Mouse (Mus musculus) embryonic fibroblast, embryonic 13.5 days (primary cell): ENCODE data around the gene Slc5a10. TPM values are rescaled to one million over a fixed set of nuclear protein-coding genes. Genes with fewer than 3 reads are reported as not detected.

Source experiments
- H3K27ac ChIP-seq: 2 replicates; pipeline ENCODE4 v1.5.1; 2012; ENCODE audit warnings: low read length, control low read depth, inconsistent platforms; ENCODE audit not compliant: insufficient read depth
- H3K4me1 ChIP-seq: 2 replicates; pipeline ENCODE4 v1.6.1; 2011; ENCODE audit warnings: low read length; ENCODE audit not compliant: control insufficient read depth, insufficient read depth
- H3K4me3 ChIP-seq: 2 replicates; pipeline ENCODE4 v1.5.1; 2011; ENCODE audit warnings: mild to moderate bottlenecking, control low read depth, low read length; ENCODE audit not compliant: insufficient read depth
- CTCF ChIP-seq: IDR thresholded peaks from 2 replicates; pipeline ENCODE4 v1.5.1; 2011; ENCODE audit warnings: mild to moderate bottlenecking, control low read depth, low read length, moderate library complexity, borderline replicate concordance; ENCODE audit not compliant: insufficient read depth
- POLR2A ChIP-seq: IDR thresholded peaks from 2 replicates; pipeline ENCODE4 v1.6.1; 2011; ENCODE audit warnings: low read depth, mild to moderate bottlenecking, control low read depth, low read length, moderate library complexity
- polyA plus RNA-seq: library from polyadenylated mRNA; stranded (reverse); fragments of >200 nt; gene quantifications from 2 replicates; pipeline ENCODE4 v1.2.4, GENCODE M21; 2011; ENCODE audit warnings: low read depth; ENCODE audit not compliant: missing spikeins, insufficient read length

The Slc5a10 gene
- polyA plus RNA-seq, 1 experiment: not detected

- no peak for TF ChIP-seq CTCF
- TF ChIP-seq POLR2A: no peak
- Histone ChIP-seq H3K4me1 (no peaks in the 10 kb centered on the region), H3K27ac (no peak overlapping the region), H3K4me3 (no peak overlapping the region)
Observed at GRCm38 (mm10) chr11:61737290-61737689, 16.7 kb upstream of the Slc5a10 start.

GRCm38 (mm10) chr11:61732672-61733071 lies 12.0 kb upstream of the Slc5a10 start:
- TF ChIP-seq POLR2A (no peak), CTCF (no peak)
- Histone ChIP-seq H3K4me3 (no peak overlapping the region), H3K4me1 (no peaks in the 10 kb centered on the region), H3K27ac (no peak overlapping the region)

GRCm38 (mm10) chr11:61728037-61728436 lies 7.4 kb upstream of the Slc5a10 start:
- Histone ChIP-seq H3K27ac (no peak overlapping the region), H3K4me1 (no peaks in the 10 kb centered on the region), H3K4me3 (no peak overlapping the region)
- TF ChIP-seq CTCF: no peak

GRCm38 (mm10) chr11:61722077-61722476 lies 1.5 kb upstream of the Slc5a10 start:
- Histone ChIP-seq H3K4me3 (no peak overlapping the region), H3K27ac (no peak overlapping the region), H3K4me1 (no peaks in the 10 kb centered on the region)
- TF ChIP-seq CTCF: no peak
- TF ChIP-seq POLR2A: no peak

GRCm38 (mm10) chr11:61719826-61720225 lies 800 bp downstream of the Slc5a10 start:
- no peak for TF ChIP-seq CTCF
- no peaks in the 10 kb centered on the region for H3K4me1 ChIP-seq

GRCm38 (mm10) chr11:61719387-61719786 lies 1.2 kb downstream of the Slc5a10 start:
- TF ChIP-seq POLR2A (no peak), CTCF (no peak)
- no peak overlapping the region for H3K4me3 ChIP-seq
- H3K27ac ChIP-seq: no peak overlapping the region
- no peaks in the 10 kb centered on the region for H3K4me1 ChIP-seq

More at GRCm38 (mm10) chr11:61719826-61720225, 800 bp downstream of the Slc5a10 start:
- Histone ChIP-seq H3K27ac (no peak overlapping the region), H3K4me3 (no peak overlapping the region)

GRCm38 (mm10) chr11:61717990-61718389 lies 2.6 kb downstream of the Slc5a10 start:
- Histone ChIP-seq H3K4me3 (no peak overlapping the region), H3K4me1 (no peaks in the 10 kb centered on the region), H3K27ac (no peak overlapping the region)
- TF ChIP-seq POLR2A: no peak
- TF ChIP-seq CTCF: no peak

GRCm38 (mm10) chr11:61715130-61715529 lies 5.5 kb downstream of the Slc5a10 start:
- no peak for TF ChIP-seq CTCF
- TF ChIP-seq POLR2A: no peak
- Histone ChIP-seq H3K27ac (no peak overlapping the region), H3K4me3 (no peak overlapping the region), H3K4me1 (no peaks in the 10 kb centered on the region)

GRCm38 (mm10) chr11:61714346-61715117 lies 6.1 kb downstream of the Slc5a10 start:
- no peak for TF ChIP-seq POLR2A
- TF ChIP-seq CTCF: peak; percentile 95

GRCm38 (mm10) chr11:61713157-61713855 lies 7.3 kb downstream of the Slc5a10 start:
- Histone ChIP-seq H3K4me3 (no peak overlapping the region), H3K27ac (no peak overlapping the region), H3K4me1 (no peaks in the 10 kb centered on the region)
- no peak for TF ChIP-seq CTCF
- TF ChIP-seq POLR2A: no peak

More at GRCm38 (mm10) chr11:61714346-61715117, 6.1 kb downstream of the Slc5a10 start:
- no peak overlapping the region for H3K4me3 ChIP-seq
- H3K4me1 ChIP-seq: no peaks in the 10 kb centered on the region
- H3K27ac ChIP-seq: no peak overlapping the region

GRCm38 (mm10) chr11:61708928-61709327 lies 11.7 kb downstream of the Slc5a10 start:
- H3K27ac ChIP-seq: no peak overlapping the region
- H3K4me1 ChIP-seq: no peaks in the 10 kb centered on the region
- H3K4me3 ChIP-seq: no peak overlapping the region
- no peak for TF ChIP-seq CTCF
- no peak for TF ChIP-seq POLR2A
